30 mouse cellular contexts compared by ENCODE assay signal in genomic region chr9:86738801-86739200, GRCm38 (mm10). TPM values are rescaled to one million over a fixed set of nuclear protein-coding genes. Genes with fewer than 3 reads are reported as not detected.
DNase-seq lines count a peak whose midpoint lies in the region; ATAC-seq and TF ChIP-seq lines count a peak whose summit lies in the region.
"Had no signal": no experiment of that assay in that cellular context is flagged by ENCODE, and none has a peak within 500 bp of the region (broad histone marks: within the 10 kb centered on the region; RNA-seq: fewer than 3 reads in every experiment).

No protein-coding gene starts in this region.

- intact Hi-C loops in heart, postnatal 36 days (cut with DNase I): no loop called here
- intact Hi-C loops in left cerebral cortex, adult 2 months (cut with DNase I): no loop called here

- H3K9me3 ChIP-seq in heart, embryonic 13.5 days: no peaks in the 10 kb centered on the region
- H3K9me3 ChIP-seq in E14TG2a.4 (ENCODE audit: low read length): no peaks in the 10 kb centered on the region
- H3K9me3 ChIP-seq: embryonic facial prominence, embryonic 12.5 days; embryonic facial prominence, embryonic 15.5 days; forebrain, embryonic 15.5 days; G1E; heart, embryonic 15.5 days; intestine, embryonic 15.5 days had no signal

- H3K4me2 ChIP-seq in heart, embryonic 13.5 days: no peak overlapping the region
- H3K4me2 ChIP-seq: embryonic facial prominence, embryonic 12.5 days; embryonic facial prominence, embryonic 15.5 days; forebrain, embryonic 15.5 days; heart, embryonic 15.5 days; hindbrain, embryonic 14.5 days; intestine, embryonic 15.5 days had no signal

- H3K36me3 ChIP-seq in heart, embryonic 13.5 days: no peaks in the 10 kb centered on the region
- no peaks in the 10 kb centered on the region for H3K36me3 ChIP-seq in E14TG2a.4 (ENCODE audit: insufficient read depth, low read length)
- H3K36me3 ChIP-seq: embryonic facial prominence, embryonic 12.5 days; embryonic facial prominence, embryonic 15.5 days; forebrain, embryonic 15.5 days; G1E; heart, embryonic 15.5 days; intestine, embryonic 15.5 days had no signal

- no peak overlapping the region for H3K4me3 ChIP-seq in heart, embryonic 13.5 days
- 0 out of 2 replicates have a peak overlapping the region, but pooled peaks have one; percentile 1 for H3K4me3 ChIP-seq in E14TG2a.4 (replicated peaks; ENCODE audit: low read length)
- H3K4me3 ChIP-seq in left cerebral cortex, adult 2 months: no peak overlapping the region
- H3K4me3 ChIP-seq: embryonic facial prominence, embryonic 12.5 days; embryonic facial prominence, embryonic 15.5 days; forebrain, embryonic 15.5 days; heart, embryonic 15.5 days; intestine, embryonic 15.5 days had no signal

- no peak for DNase-seq in heart, postnatal 36 days
- DNase-seq in ES-CJ7 (ENCODE audit: low read depth, low spot score) (peak; percentile 26), ZHBTc4 (ENCODE audit: low read depth, low spot score) (peak; percentile 32)
- DNase-seq in left cerebral cortex, adult 2 months (ENCODE audit: extremely low spot score in 1 of 2, low spot score in 2 of 2): no peak
- no peak for DNase-seq in right cerebral cortex, postnatal 25 days
- DNase-seq: adrenal gland, adult 2 months; cerebellum, adult 18-20 months; cerebellum, adult 9-11 months; cerebellum, postnatal 25 days; gastrocnemius, postnatal 10 days; gastrocnemius, postnatal 36 days; heart, postnatal 10 days; heart, postnatal 4 days; kidney, adult 18-20 months; kidney, adult 9 months had no signal

- H3K27ac ChIP-seq in heart, embryonic 13.5 days (replicated peaks): peak overlapping the region; percentile 24; the same call in 1 of the 2 replicates
- H3K27ac ChIP-seq in left cerebral cortex, adult 2 months: no peak overlapping the region
- H3K27ac ChIP-seq: embryonic facial prominence, embryonic 12.5 days; embryonic facial prominence, embryonic 15.5 days; forebrain, embryonic 15.5 days; heart, embryonic 15.5 days; hindbrain, embryonic 14.5 days; hindbrain, postnatal 0 days; intestine, embryonic 15.5 days had no signal

- no peak overlapping the region for H3K9ac ChIP-seq in heart, embryonic 13.5 days
- H3K9ac ChIP-seq: embryonic facial prominence, embryonic 12.5 days; embryonic facial prominence, embryonic 15.5 days; forebrain, embryonic 15.5 days; heart, embryonic 15.5 days; hindbrain, embryonic 14.5 days; intestine, embryonic 15.5 days had no signal

- 88% methylated on average over 8 of the region's 8 CpGs for WGBS in heart, embryonic 13.5 days

- H3K4me1 ChIP-seq in heart, embryonic 13.5 days: peaks cover 52% of the 10 kb centered on the region
- peaks cover 51% of the 10 kb centered on the region for H3K4me1 ChIP-seq in E14TG2a.4 (replicated peaks; ENCODE audit: low read depth, low read length)

- ATAC-seq in heart, embryonic 13.5 days (ENCODE audit: extremely low read depth, insufficient number of reproducible peaks, low FRiP score, low TSS enrichment): no peak
- no peak for ATAC-seq in inflammation-experienced regulatory T-cells, adult 6 months
- ATAC-seq: CD4-positive, CD25-positive, alpha-beta regulatory T cell, adult 4 months; forebrain, embryonic 15.5 days; hindbrain, postnatal 0 days; intestine, embryonic 15.5 days; Patski had no signal

- TF ChIP-seq CTCF in E14TG2a.4 (conservative IDR thresholded peaks at IDR 0.05; ENCODE audit: low read length): no peak
- TF ChIP-seq CTCF in left cerebral cortex, adult 2 months (IDR thresholded peaks at IDR 0.05): no peak

- no peaks in the 10 kb centered on the region for H3K27me3 ChIP-seq in heart, embryonic 13.5 days (replicated peaks)
- H3K27me3 ChIP-seq in E14TG2a.4 (ENCODE audit: insufficient read depth, low read length): no peaks in the 10 kb centered on the region
- H3K27me3 ChIP-seq: embryonic facial prominence, embryonic 12.5 days; embryonic facial prominence, embryonic 15.5 days; forebrain, embryonic 15.5 days; heart, embryonic 15.5 days; Patski had no signal

RNA-seq across cellular contexts. Expression of gene Prss35, which starts 4.6 kb away (rescaled TPM):
- polyA plus RNA-seq in heart, embryonic 13.5 days (2015; fragmentation: Nextera tagmentation; extraction: Ambion mirVana): 30.6 and 38.0 TPM in 2 replicates
- under 1 TPM; 0.27 to 0.42 TPM for total RNA-seq in heart, postnatal 36 days (2021)
- polyA plus RNA-seq in inflammation-experienced regulatory T-cells, adult 6 months (2017; shearing (Covaris generic)): not detected
- 1 to 10 TPM; 2.0 to 2.5 TPM for total RNA-seq in left cerebral cortex, adult 2 months (2021)
- total RNA-seq: common myeloid progenitor, adult 5-6 weeks; granulocyte monocyte progenitor cell, adult 5-6 weeks had no signal
- polyA plus RNA-seq: CD4-positive, CD25-positive, alpha-beta regulatory T cell, adult 4 months; G1E had no signal

RNA-seq across cellular contexts. Expression of gene Me1, which starts 43.0 kb away (rescaled TPM):
- 32.2 and 32.6 TPM in 2 replicates for polyA plus RNA-seq in heart, embryonic 13.5 days (2015; fragmentation: Nextera tagmentation; extraction: Ambion mirVana)
- 100 to 1,000 TPM; 112 to 114 TPM for total RNA-seq in heart, postnatal 36 days (2021)
- polyA plus RNA-seq in inflammation-experienced regulatory T-cells, adult 6 months (2017; shearing (Covaris generic)): under 1 TPM in 1 of 3 experiments, not detected in 2; 0.09 TPM
- 10 to 100 TPM; 47.7 to 51.6 TPM for total RNA-seq in left cerebral cortex, adult 2 months (2021)
- total RNA-seq: granulocyte monocyte progenitor cell, adult 5-6 weeks had no signal
- polyA plus RNA-seq: CD4-positive, CD25-positive, alpha-beta regulatory T cell, adult 4 months had no signal

Comparison
In these comparisons a context has a peak if more than half of its experiments do, and no peak if none do; other contexts are left out.
1. DNase-seq: peak in ES-CJ7 (single experiment) and ZHBTc4 (single experiment); none in heart, postnatal 36 days (0 of 2), left cerebral cortex, adult 2 months (0 of 2) and right cerebral cortex, postnatal 25 days (single experiment).